Mouse (Mus musculus) limb, embryonic 13.5 days (tissue): Measurements from ENCODE around the gene Cd151. TPM values are rescaled to one million over a fixed set of nuclear protein-coding genes. Genes with fewer than 3 reads are reported as not detected.
"Not testable (repeated sequence)": the region's sequence is repeated elsewhere in the genome, so short reads cannot be mapped to it uniquely, and the experiment has no call there.

Source experiments
- ATAC-seq: fragments of 200-750 bp; cut with Nextera tagmentation; 2 replicates; pipeline ENCODE4 v1.8.0; 2017; ENCODE audit warnings: low read depth, moderate number of reproducible peaks, moderate TSS enrichment; ENCODE audit not compliant: low FRiP score
- H3K27ac ChIP-seq: fragments of 300-500 bp; sonication (generic); 2 replicates; pipeline ENCODE4 v1.5.1; 2015; ENCODE audit warnings: inconsistent platforms, mild to moderate bottlenecking, moderate library complexity
- H3K27me3 ChIP-seq: fragments of 300-500 bp; sonication (generic); 2 replicates; pipeline ENCODE4 v1.6.1; 2015; ENCODE audit warnings: mild to moderate bottlenecking, inconsistent platforms
- H3K36me3 ChIP-seq: fragments of 300-500 bp; sonication (generic); 2 replicates; pipeline ENCODE4 v1.6.1; 2015; ENCODE audit warnings: inconsistent platforms, mild to moderate bottlenecking, moderate library complexity
- H3K4me1 ChIP-seq: fragments of 300-500 bp; sonication (generic); 2 replicates; pipeline ENCODE4 v1.6.1; 2015; ENCODE audit warnings: inconsistent platforms
- H3K4me2 ChIP-seq: fragments of 300-500 bp; sonication (generic); replicated peaks from 2 replicates; pipeline ENCODE4 v1.6.1; 2015; ENCODE audit warnings: inconsistent platforms, mild to moderate bottlenecking, moderate library complexity
- H3K4me3 ChIP-seq: fragments of 300-500 bp; sonication (generic); 2 replicates; pipeline ENCODE4 v1.5.1; 2015; ENCODE audit warnings: moderate library complexity, mild to moderate bottlenecking, inconsistent platforms
- H3K9ac ChIP-seq: fragments of 300-500 bp; sonication (generic); 2 replicates; pipeline ENCODE4 v1.6.1; 2015; ENCODE audit warnings: mild to moderate bottlenecking, inconsistent platforms
- H3K9me3 ChIP-seq: fragments of 300-500 bp; sonication (generic); 2 replicates; pipeline ENCODE4 v1.6.1; 2016; ENCODE audit warnings: inconsistent platforms
- WGBS: fragments of 180-500 bp; shearing (Covaris S2); methylation state at CpG from one replicate; pipeline ENCODE4 v1.1.7; 2015; 5-methylcytosine and 5-hydroxymethylcytosine counted together
- polyA plus RNA-seq: library from polyadenylated mRNA; unstranded; fragments of >200 nt; fragmentation: Nextera tagmentation; extraction: Ambion mirVana; gene quantifications from 2 replicates; pipeline ENCODE4 v1.2.1, GENCODE M21; 2015

The Cd151 gene
- polyA plus RNA-seq, 1 experiment from 2014 or later = 14.6 TPM

- no peaks in the 10 kb centered on the region for H3K27me3 ChIP-seq
- H3K27ac ChIP-seq = no peak overlapping the region
- H3K4me3 ChIP-seq = no peak overlapping the region
- no peak for ATAC-seq
- no peaks in the 10 kb centered on the region for H3K9me3 ChIP-seq
- H3K36me3 ChIP-seq = peaks cover 50% of the 10 kb centered on the region
- 91% methylated on average over 12 of the region's 12 CpGs for WGBS
- peak overlapping the region; percentile 35; the same call in 1 of the 2 replicates for H3K9ac ChIP-seq
- peaks cover 60% of the 10 kb centered on the region for H3K4me1 ChIP-seq
- H3K4me2 ChIP-seq = no peak overlapping the region
Measured at GRCm38 (mm10) chr7:141438201-141438968, 28.8 kb upstream of the Cd151 start.

- WGBS = 91% methylated on average over 10 of the region's 10 CpGs
- Histone ChIP-seq H3K9ac (0 out of 2 replicates have a peak overlapping the region, but pooled peaks have one; percentile 35), H3K4me2 (no peak overlapping the region), H3K4me1 (peaks cover 57% of the 10 kb centered on the region), H3K27ac (no peak overlapping the region), H3K9me3 (no peaks in the 10 kb centered on the region), H3K36me3 (peaks cover 44% of the 10 kb centered on the region), H3K4me3 (no peak overlapping the region), H3K27me3 (no peaks in the 10 kb centered on the region)
- no peak for ATAC-seq
Measured at GRCm38 (mm10) chr7:141439140-141439679, 28.0 kb upstream of the Cd151 start.

DNA sequence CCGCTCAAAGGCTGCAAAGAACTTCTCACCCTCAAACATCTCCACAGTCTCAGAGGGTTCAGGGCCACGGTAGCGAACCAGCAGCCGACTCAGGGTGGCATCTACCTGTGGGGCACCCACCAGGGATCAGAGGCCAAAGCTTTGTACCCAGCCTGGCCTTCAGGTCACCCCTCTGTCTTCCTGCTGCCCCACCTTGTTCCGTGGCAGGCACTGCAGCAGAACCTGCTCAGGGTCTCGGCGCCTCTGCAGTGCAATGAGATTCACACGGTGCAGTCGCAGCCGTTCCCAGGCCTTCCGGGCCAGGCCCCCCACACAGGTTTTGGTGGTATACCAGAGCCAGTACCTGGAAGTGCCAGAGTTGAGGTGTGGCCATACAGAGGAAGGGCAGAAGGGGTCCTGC lies 27.4 kb upstream of the Cd151 start:
- Histone ChIP-seq H3K4me3 (no peak overlapping the region), H3K4me1 (peaks cover 55% of the 10 kb centered on the region), H3K27ac (no peak overlapping the region), H3K9me3 (no peaks in the 10 kb centered on the region), H3K9ac (no peak overlapping the region), H3K36me3 (peaks cover 44% of the 10 kb centered on the region), H3K27me3 (no peaks in the 10 kb centered on the region), H3K4me2 (no peak overlapping the region)
- no peak for ATAC-seq
- 95% methylated on average over 11 of the region's 11 CpGs for WGBS

DNA sequence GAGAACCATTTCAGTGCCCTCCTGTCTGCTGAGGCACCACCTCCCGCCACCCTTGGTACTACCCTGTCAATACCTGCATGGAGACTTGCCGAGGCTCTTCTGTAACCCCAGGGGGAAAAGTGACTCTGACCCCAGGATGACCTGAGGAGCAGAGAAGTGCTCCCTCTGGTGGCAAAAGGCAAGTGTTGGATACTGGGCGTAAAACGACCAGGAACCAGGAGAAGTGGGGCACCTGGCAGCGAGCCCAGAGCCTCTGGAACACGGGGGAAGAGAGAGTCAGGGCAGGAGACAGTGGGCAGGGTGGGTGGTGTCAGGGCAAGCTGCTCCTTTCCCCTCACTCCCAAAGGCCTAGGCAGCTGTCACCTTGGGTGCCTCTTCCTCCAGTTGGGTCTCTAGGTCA lies 26.6 kb upstream of the Cd151 start:
- Histone ChIP-seq H3K36me3 (peaks cover 44% of the 10 kb centered on the region), H3K27me3 (no peaks in the 10 kb centered on the region), H3K4me2 (no peak overlapping the region), H3K9ac (no peak overlapping the region), H3K27ac (no peak overlapping the region), H3K4me1 (peaks cover 47% of the 10 kb centered on the region), H3K4me3 (no peak overlapping the region), H3K9me3 (no peaks in the 10 kb centered on the region)
- no peak for ATAC-seq
- 27% methylated on average over 6 of the region's 6 CpGs for WGBS

DNA sequence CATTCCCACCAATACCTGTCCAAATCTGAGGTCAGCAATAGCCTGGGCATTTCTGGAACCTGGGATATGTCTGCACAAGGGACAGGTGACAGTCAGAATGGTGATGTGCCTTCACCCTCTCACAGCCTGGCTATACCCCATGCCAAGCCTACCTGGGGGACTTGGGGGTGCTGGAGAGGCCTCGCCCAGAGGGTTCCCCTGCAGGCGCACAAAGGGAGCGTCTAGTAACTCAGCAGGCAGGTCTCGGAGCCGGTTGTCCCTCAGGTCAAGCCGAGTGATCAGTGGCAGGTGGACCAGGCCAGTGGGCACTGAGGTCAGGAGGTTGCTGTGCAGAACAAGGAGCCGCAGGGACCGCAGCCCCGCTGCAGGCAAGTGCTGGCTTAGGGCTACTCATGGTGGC lies 25.7 kb upstream of the Cd151 start:
- WGBS = 88% methylated on average over 9 of the region's 9 CpGs
- H3K27ac ChIP-seq = no peak overlapping the region
- peaks cover 44% of the 10 kb centered on the region for H3K36me3 ChIP-seq
- H3K27me3 ChIP-seq = no peaks in the 10 kb centered on the region
- H3K9ac ChIP-seq = peak overlapping the region; percentile 75; the same call in 1 of the 2 replicates
- ATAC-seq = no peak
- no peak overlapping the region for H3K4me3 ChIP-seq
- H3K4me1 ChIP-seq = peaks cover 39% of the 10 kb centered on the region
- H3K9me3 ChIP-seq = no peaks in the 10 kb centered on the region
- no peak overlapping the region for H3K4me2 ChIP-seq

DNA sequence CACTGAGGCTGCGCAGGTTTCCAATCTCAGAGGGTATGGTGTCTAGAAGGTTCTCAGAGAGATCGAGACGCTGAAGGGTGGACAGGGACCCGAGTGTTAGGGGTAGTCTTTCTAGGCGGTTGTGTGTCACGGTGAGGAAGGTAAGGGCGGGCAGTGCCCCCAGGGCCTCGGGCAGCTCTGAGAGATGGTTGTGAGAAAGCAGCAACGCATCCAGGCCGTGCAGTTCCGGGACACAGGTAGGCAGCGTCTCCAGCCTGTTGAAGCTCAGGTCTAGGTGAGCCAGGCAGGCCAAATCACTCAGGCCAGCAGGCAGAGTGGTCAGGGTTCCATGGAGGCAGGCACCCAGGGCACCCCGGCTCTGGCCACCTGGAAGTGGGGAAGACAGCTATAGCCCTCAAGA lies 25.0 kb upstream of the Cd151 start:
- H3K36me3 ChIP-seq = peaks cover 44% of the 10 kb centered on the region
- H3K4me3 ChIP-seq = peak overlapping the region; percentile 52
- 92% methylated on average over 13 of the region's 13 CpGs for whole genome bisulfite sequencing
- H3K4me1 ChIP-seq = peaks cover 32% of the 10 kb centered on the region
- H3K9ac ChIP-seq = peak overlapping the region; percentile 75
- peak overlapping the region; percentile 88 for H3K4me2 ChIP-seq
- no peaks in the 10 kb centered on the region for H3K27me3 ChIP-seq
- no peak for ATAC-seq
- no peak overlapping the region for H3K27ac ChIP-seq
- H3K9me3 ChIP-seq = no peaks in the 10 kb centered on the region

DNA sequence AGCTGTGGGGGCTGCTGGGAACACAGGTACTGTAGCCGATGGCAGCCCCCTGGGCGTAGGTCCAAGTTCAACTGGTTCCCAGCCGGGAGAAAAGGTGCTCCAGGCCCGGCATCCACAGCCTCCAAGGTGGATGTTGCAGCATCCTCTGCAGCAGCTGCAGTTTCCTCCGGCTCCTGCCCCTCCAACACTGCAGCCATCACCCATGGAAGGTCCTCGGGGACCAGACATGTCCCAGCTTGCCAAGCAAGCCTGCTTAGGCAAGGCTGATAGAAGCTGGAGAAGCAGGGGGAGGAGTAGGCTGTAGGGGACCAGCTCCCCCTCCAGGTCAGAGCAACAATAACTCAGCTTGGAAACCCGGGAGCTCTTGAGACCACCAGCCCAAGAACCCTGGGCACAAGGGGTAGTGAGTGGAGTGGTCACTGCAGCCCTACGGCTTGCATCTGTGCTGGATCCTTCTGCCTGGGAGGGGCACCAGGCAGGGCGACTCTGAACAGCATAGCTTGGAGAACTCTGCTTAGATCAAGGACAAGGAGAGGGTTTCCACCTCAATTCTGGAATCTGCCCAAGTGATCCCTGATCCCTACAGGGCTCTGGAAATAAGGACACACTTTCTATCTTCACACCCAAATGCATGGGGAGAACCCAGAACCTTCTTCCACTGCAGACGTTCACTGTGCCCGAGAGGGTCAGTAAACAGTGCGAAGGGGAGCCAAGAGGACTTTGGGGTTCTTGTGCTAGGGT lies 23.9 kb upstream of the Cd151 start:
- Histone ChIP-seq H3K4me3 (peak overlapping the region; percentile 52), H3K36me3 (peaks cover 41% of the 10 kb centered on the region), H3K27me3 (no peaks in the 10 kb centered on the region), H3K4me2 (peak overlapping the region; percentile 88), H3K9me3 (no peaks in the 10 kb centered on the region), H3K4me1 (peaks cover 34% of the 10 kb centered on the region), H3K27ac (peak overlapping the region; percentile 73), H3K9ac (peak overlapping the region; percentile 75)
- 18% methylated on average over 12 of the region's 12 CpGs for WGBS
- no peak for ATAC-seq

DNA sequence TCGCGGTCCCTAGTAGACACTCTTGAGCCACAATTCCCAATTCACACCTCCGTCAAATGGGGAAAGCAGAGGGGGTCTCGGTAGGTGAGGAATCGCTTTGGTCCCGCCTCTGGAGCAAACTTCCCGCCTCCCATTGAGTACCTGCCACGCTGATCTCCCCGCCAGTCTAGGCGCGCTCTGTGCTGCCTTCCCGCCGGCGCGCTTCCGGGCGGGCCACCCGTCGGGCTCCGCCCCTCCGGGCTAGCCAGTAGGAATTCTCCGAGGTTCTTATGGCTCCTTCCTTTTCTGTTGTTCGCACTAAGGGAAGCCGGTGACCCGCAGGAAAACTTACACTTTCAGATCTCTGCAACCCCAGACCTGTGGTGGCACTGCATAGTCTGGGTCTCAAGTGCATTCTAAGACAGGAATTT lies 23.4 kb upstream of the Cd151 start, which contains the start of gene Pidd1:
Pidd1 (minus strand) TSS at position 198 of the 410 bp plus-strand sequence.
- peaks cover 40% of the 10 kb centered on the region for H3K4me1 ChIP-seq
- ATAC-seq = peak; percentile 33
- peak within 1 kb of the TSS; percentile 75 for H3K9ac ChIP-seq
- H3K27ac ChIP-seq = peak within 1 kb of the TSS; percentile 73
- H3K4me3 ChIP-seq = peak within 1 kb of the TSS; percentile 52
- peaks cover 41% of the 10 kb centered on the region for H3K36me3 ChIP-seq
- H3K27me3 ChIP-seq = no peaks in the 10 kb centered on the region
- no peaks in the 10 kb centered on the region for H3K9me3 ChIP-seq
- under 1% methylated on average over 25 of the region's 25 CpGs for WGBS
- peak within 1 kb of the TSS; percentile 88 for H3K4me2 ChIP-seq

GRCm38 (mm10) chr7:141446374-141446773 lies 20.8 kb upstream of the Cd151 start:
- WGBS = 83% methylated on average over 3 of the region's 3 CpGs
- not testable (repeated sequence) for H3K27ac ChIP-seq, H3K27me3 ChIP-seq, H3K9ac ChIP-seq, H3K9me3 ChIP-seq, ATAC-seq
- Histone ChIP-seq H3K36me3 (peaks cover 41% of the 10 kb centered on the region), H3K4me1 (peaks cover 36% of the 10 kb centered on the region), H3K4me3 (peak overlapping the region; percentile 87; the same call in 1 of the 2 replicates), H3K4me2 (0 out of 2 replicates have a peak overlapping the region, but pooled peaks have one; percentile 76)

DNA sequence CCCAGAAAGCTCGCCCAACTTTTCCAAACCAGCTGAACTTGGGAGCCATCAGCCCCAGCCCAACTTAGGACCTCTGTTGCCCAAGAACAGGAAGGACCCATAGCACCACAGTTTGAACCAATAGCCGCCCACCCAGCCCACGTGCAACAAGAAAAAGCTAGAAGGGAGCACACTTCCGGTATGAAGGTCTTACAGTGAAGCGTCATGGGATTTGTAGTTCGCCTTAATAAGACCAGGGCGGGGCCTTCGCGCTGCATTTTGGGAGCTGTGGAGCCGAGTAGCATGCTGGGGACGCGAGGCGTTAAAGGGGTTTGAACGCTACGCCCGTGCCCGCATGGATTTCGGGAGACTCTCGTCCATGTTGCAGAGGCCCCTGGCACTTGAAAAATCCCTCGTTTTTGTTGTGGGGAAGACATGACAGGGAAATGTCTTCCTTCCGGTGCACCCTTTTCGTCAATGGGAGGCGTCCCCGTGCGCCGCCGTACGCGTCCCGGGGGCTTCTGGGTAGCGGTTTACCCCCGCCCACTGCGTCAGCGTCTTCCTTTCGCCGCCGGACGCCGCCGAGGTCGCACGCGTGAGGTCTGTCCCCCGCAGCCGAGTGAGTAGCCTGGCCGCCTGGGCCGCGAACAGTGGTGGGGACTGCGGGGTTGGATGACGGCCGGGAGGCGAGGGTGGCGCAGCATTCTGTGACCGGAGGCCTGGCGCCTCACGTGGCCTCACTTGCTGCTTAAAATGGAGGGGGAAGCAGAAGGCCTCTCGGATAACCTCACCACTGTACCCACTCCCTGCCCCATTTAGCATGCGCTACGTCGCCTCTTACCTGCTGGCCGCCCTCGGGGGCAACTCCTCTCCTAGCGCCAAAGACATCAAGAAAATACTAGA lies 19.8 kb upstream of the Cd151 start, which contains the start of gene Rplp2:
Rplp2 (plus strand) TSS at position 261 of the 882 bp plus-strand sequence.
- H3K9ac ChIP-seq = peak within 1 kb of the TSS; percentile 93
- H3K27ac ChIP-seq = peak within 1 kb of the TSS; percentile 56
- H3K9me3 ChIP-seq = no peaks in the 10 kb centered on the region
- H3K36me3 ChIP-seq = peaks cover 40% of the 10 kb centered on the region
- peak within 1 kb of the TSS; percentile 76 for H3K4me2 ChIP-seq
- peak; percentile 92 for ATAC-seq
- peak within 1 kb of the TSS; percentile 87 for H3K4me3 ChIP-seq
- WGBS = under 1% methylated on average over 63 of the region's 63 CpGs
- peaks cover 30% of the 10 kb centered on the region for H3K4me1 ChIP-seq
- H3K27me3 ChIP-seq = no peaks in the 10 kb centered on the region

DNA sequence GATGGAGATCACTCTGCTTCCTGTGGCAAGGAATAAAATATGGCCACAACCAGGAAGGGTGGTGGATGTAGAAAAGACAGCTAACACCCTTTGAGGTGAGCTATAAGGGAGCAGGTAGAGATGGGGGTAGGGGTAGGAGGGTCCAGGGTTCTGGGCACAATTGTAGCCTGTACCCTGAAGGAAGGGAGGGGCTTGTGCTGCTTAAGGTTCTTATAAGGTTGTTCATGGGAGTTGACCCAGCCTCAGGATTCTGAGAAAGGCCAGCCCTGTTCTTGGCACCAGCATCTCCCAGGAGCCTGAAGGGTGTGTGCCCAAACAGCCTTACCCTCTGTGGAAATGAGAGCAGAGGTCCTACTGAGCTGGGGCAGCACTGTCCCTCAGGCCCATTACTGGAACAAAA lies 15.3 kb upstream of the Cd151 start:
- H3K36me3 ChIP-seq = peaks cover 40% of the 10 kb centered on the region
- H3K27me3 ChIP-seq = peaks cover 4% of the 10 kb centered on the region; the same call in 1 of the 2 replicates
- no peak overlapping the region for H3K4me2 ChIP-seq
- no peak overlapping the region for H3K9ac ChIP-seq
- no peaks in the 10 kb centered on the region for H3K9me3 ChIP-seq
- peaks cover 20% of the 10 kb centered on the region for H3K4me1 ChIP-seq
- no peak for ATAC-seq
- no peak overlapping the region for H3K4me3 ChIP-seq
- H3K27ac ChIP-seq = no peak overlapping the region
